Mouse (Mus musculus) limb, embryonic 14.5 days (tissue): Measurements from ENCODE around the gene Capn7. TPM values are rescaled to one million over a fixed set of nuclear protein-coding genes. Genes with fewer than 3 reads are reported as not detected.

Experiments used
- ATAC-seq: fragments of 200-750 bp; cut with Nextera tagmentation; 2 replicates; pipeline ENCODE4 v1.8.0; 2017; ENCODE audit warnings: low read depth, moderate number of reproducible peaks, moderate TSS enrichment; ENCODE audit not compliant: low FRiP score
- DNase-seq: peaks from one replicate; pipeline ENCODE4 v3.0.0-alpha.2; 2015; ENCODE audit warnings: low spot score
- H3K27ac ChIP-seq: fragments of 300-500 bp; sonication (generic); replicated peaks from 2 replicates; pipeline ENCODE4 v1.5.1; 2014; ENCODE audit warnings: low read depth, mild to moderate bottlenecking, low read length, moderate library complexity, mixed read lengths
- H3K27me3 ChIP-seq: fragments of 300-500 bp; sonication (generic); 2 replicates; pipeline ENCODE4 v1.6.1; 2014; ENCODE audit warnings: low read length, mixed read lengths; ENCODE audit not compliant: control insufficient read depth, insufficient read depth
- H3K36me3 ChIP-seq: fragments of 300-500 bp; sonication (generic); 2 replicates; pipeline ENCODE4 v1.6.1; 2014; ENCODE audit warnings: mild to moderate bottlenecking, low read length, moderate library complexity, mixed read lengths; ENCODE audit not compliant: control insufficient read depth, insufficient read depth
- H3K4me1 ChIP-seq: fragments of 300-500 bp; sonication (generic); 2 replicates; pipeline ENCODE4 v1.6.1; 2014; ENCODE audit warnings: antibody characterized with exemption, low read length, mixed read lengths; ENCODE audit not compliant: control insufficient read depth, insufficient read depth
- H3K4me2 ChIP-seq: fragments of 300-500 bp; sonication (generic); replicated peaks from 2 replicates; pipeline ENCODE4 v1.6.1; 2014; ENCODE audit warnings: low read depth, mild to moderate bottlenecking, low read length, moderate library complexity; ENCODE audit not compliant: severe bottlenecking
- H3K4me3 ChIP-seq: fragments of 300-500 bp; sonication (generic); replicated peaks from 2 replicates; pipeline ENCODE4 v1.5.1; 2014; ENCODE audit warnings: low read length
- H3K9ac ChIP-seq: fragments of 300-500 bp; sonication (generic); 2 replicates; pipeline ENCODE4 v1.6.1; 2014; ENCODE audit warnings: mild to moderate bottlenecking, low read depth, low read length, moderate library complexity; ENCODE audit not compliant: severe bottlenecking
- H3K9me3 ChIP-seq: fragments of 300-500 bp; sonication (generic); 2 replicates; pipeline ENCODE4 v1.6.1; 2016; ENCODE audit warnings: low read length; ENCODE audit not compliant: control insufficient read depth
- POLR2A ChIP-seq: fragments of 200-500 bp; IDR thresholded peaks from 2 replicates; pipeline ENCODE4 v1.8.0; 2012; ENCODE audit warnings: inconsistent platforms, mild to moderate bottlenecking, moderate library complexity, borderline replicate concordance; ENCODE audit not compliant: insufficient read depth, insufficient read length; ENCODE audit errors: extremely low read depth
- WGBS: fragments of 180-500 bp; shearing (Covaris S2); extraction: QIAGEN DNeasy Blood & Tissue Kit; methylation state at CpG from one replicate; pipeline ENCODE4 v1.1.7; 2014; 5-methylcytosine and 5-hydroxymethylcytosine counted together
- polyA plus RNA-seq, 2 experiments: library from polyadenylated mRNA; depleted of rRNA in 1 of 2; stranded (reverse) in 1 of 2; unstranded in 1 of 2; fragments of >200 nt; fragmentation: Nextera tagmentation in 1 of 2; extraction: Ambion mirVana in 1 of 2; gene quantifications; 2 replicates each; pipeline versions ENCODE4 v1.2.1 to v1.2.3; 2012 to 2014

Gene Capn7
- polyA plus RNA-seq, 2 experiments = 44.1 to 44.7 TPM

GRCm38 (mm10) chr14:31397353-31397752 is 60.9 kb downstream of the Capn7 start:
- ATAC-seq (no peak), DNase-seq (no peak)
- WGBS = 89% methylated on average over 12 of the region's 12 CpGs
- no peaks in the 10 kb centered on the region for H3K27me3 ChIP-seq
- H3K4me1 ChIP-seq = peaks cover 6% of the 10 kb centered on the region
- H3K9ac ChIP-seq = no peak overlapping the region
- H3K36me3 ChIP-seq = peaks cover 22% of the 10 kb centered on the region
- H3K9me3 ChIP-seq = no peaks in the 10 kb centered on the region
- H3K27ac ChIP-seq = no peak overlapping the region
- no peak overlapping the region for H3K4me3 ChIP-seq
- no peak overlapping the region for H3K4me2 ChIP-seq
- no peak for TF ChIP-seq POLR2A

- WGBS = 84% methylated on average over 9 of the region's 9 CpGs
- no peak for TF ChIP-seq POLR2A
- H3K4me3 ChIP-seq = no peak overlapping the region
- no peaks in the 10 kb centered on the region for H3K9me3 ChIP-seq
- H3K4me1 ChIP-seq = peaks cover 6% of the 10 kb centered on the region
- ATAC-seq (no peak), DNase-seq (no peak)
- no peak overlapping the region for H3K27ac ChIP-seq
- no peak overlapping the region for H3K4me2 ChIP-seq
- peaks cover 22% of the 10 kb centered on the region for H3K36me3 ChIP-seq
- H3K27me3 ChIP-seq = no peaks in the 10 kb centered on the region
- no peak overlapping the region for H3K9ac ChIP-seq
Measured at GRCm38 (mm10) chr14:31397791-31398595, 61.6 kb downstream of the Capn7 start.

GRCm38 (mm10) chr14:31398819-31399218 is 62.4 kb downstream of the Capn7 start:
- no peak for DNase-seq
- Histone ChIP-seq H3K9me3 (no peaks in the 10 kb centered on the region), H3K27me3 (no peaks in the 10 kb centered on the region), H3K4me3 (no peak overlapping the region), H3K36me3 (peaks cover 22% of the 10 kb centered on the region), H3K9ac (no peak overlapping the region), H3K4me2 (no peak overlapping the region), H3K4me1 (peaks cover 11% of the 10 kb centered on the region), H3K27ac (no peak overlapping the region)
- ATAC-seq = no peak
- TF ChIP-seq POLR2A = no peak
- 82% methylated on average over 11 of the region's 11 CpGs for WGBS

- Histone ChIP-seq H3K9ac (no peak overlapping the region), H3K4me1 (peaks cover 15% of the 10 kb centered on the region), H3K9me3 (no peaks in the 10 kb centered on the region), H3K4me2 (no peak overlapping the region), H3K27ac (no peak overlapping the region), H3K4me3 (no peak overlapping the region), H3K27me3 (no peaks in the 10 kb centered on the region), H3K36me3 (peaks cover 22% of the 10 kb centered on the region)
- DNase-seq = no peak
- WGBS = 72% methylated on average over 3 of the region's 3 CpGs
- no peak for ATAC-seq
- TF ChIP-seq POLR2A = no peak
Measured at GRCm38 (mm10) chr14:31399271-31399670, 62.8 kb downstream of the Capn7 start.

GRCm38 (mm10) chr14:31400246-31400645 is 63.8 kb downstream of the Capn7 start:
- Histone ChIP-seq H3K27ac (no peak overlapping the region), H3K4me1 (peaks cover 17% of the 10 kb centered on the region), H3K9me3 (no peaks in the 10 kb centered on the region), H3K4me3 (no peak overlapping the region), H3K36me3 (peaks cover 22% of the 10 kb centered on the region), H3K9ac (no peak overlapping the region), H3K27me3 (no peaks in the 10 kb centered on the region), H3K4me2 (no peak overlapping the region)
- no peak for ATAC-seq
- WGBS = 72% methylated on average over 7 of the region's 7 CpGs
- TF ChIP-seq POLR2A = no peak
- no peak for DNase-seq
